Mouse (Mus musculus): ENCODE data around the gene Abi3bp.

Gene Abi3bp

DNA sequence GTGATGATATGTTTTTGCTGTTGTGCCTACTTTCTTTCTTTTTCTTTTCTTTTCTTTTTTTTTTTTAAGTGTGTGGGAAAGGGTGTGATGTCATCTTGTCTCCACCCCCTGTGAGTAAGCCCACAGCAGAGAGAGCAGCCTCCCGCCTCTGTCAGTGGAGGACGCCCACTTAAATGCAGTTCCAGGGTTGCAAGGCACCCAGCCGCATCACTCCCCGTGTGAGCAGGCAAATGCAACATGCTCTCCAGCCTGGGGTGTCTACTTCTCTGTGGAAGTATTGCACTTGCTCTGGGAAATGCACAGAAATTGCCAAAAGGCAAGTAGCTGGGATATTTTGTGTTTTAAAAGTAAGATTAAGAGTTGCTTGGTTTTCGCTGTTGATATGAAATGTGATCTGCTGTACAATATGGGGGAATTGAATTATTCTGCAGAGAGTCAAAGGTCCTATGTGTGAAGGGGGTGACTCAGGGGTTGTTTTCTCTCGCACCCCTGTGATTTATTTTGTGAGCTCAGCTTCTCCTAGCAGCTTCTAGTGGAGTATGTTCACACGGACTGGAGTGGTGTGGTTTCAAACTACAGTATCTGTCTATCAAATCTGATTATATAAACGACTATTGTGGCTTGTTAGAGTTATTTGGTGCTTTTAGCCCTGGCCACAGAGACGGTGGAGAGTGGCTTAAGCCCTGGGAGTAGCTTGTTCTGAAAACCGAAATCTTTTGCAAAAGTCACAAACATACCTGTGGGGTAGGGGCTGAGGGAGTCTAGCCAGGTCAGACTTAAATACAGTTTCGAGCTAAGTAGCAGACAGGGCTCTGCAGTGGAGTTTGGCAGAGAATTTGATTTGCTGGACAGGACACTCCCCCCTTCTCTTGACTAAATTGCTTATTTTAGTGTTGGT, at the start of gene Abi3bp:
Gene Abi3bp (plus strand): TSS at position 202 of the 898 bp plus-strand sequence.
- peak; percentile 28 for DNase-seq (ENCODE audit: low spot score)

DNA sequence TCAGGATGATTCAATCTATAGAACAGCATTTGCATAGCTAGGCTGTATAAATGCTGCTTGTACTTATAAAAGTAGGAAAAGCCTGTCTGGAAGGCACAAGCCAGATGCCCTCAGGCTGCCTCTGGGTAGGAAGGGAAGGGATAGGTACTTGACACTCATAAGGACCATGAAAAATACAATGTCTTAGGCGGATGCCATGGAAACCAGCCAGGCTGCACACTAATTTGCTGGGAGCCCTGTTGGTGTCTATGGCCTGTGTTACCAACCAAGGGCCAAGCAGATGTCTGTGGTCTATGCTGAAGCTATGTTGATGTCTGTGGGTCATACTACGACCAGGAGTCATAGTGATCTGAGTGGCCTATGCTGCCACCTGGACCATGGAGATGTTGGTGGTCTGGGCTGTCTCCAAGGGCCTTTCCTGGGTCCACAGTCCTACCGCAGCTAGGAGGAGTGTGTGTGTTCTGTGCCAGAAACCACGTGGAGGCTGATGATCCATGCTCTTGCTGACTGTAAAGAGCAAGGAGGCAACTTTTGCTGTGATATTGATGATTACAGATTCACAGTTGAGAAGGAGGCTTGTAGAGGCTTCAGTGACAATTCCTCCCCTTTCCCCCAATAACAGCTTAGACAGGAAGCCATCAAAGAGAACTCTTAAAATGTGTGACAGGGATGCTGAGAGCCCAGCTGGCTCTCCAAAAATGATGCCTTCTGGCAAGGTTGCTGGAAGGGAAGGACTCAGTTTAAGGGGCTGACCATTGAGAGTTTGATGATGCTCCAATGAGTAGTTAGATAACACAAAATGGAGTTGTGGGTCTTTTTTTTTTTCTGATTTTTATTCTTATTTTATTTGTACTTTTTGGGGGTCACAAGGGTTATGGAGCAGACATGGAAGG, 42.1 kb upstream of the Abi3bp start:
- DNase-seq (ENCODE audit: low spot score): no peak

- DNase-seq (ENCODE audit: low spot score): no peak
Observed at GRCm38 (mm10) chr16:56440243-56440642, 37.4 kb upstream of the Abi3bp start.

GRCm38 (mm10) chr16:56441113-56441512, 36.6 kb upstream of the Abi3bp start:
- no peak for DNase-seq (ENCODE audit: low spot score)

DNA sequence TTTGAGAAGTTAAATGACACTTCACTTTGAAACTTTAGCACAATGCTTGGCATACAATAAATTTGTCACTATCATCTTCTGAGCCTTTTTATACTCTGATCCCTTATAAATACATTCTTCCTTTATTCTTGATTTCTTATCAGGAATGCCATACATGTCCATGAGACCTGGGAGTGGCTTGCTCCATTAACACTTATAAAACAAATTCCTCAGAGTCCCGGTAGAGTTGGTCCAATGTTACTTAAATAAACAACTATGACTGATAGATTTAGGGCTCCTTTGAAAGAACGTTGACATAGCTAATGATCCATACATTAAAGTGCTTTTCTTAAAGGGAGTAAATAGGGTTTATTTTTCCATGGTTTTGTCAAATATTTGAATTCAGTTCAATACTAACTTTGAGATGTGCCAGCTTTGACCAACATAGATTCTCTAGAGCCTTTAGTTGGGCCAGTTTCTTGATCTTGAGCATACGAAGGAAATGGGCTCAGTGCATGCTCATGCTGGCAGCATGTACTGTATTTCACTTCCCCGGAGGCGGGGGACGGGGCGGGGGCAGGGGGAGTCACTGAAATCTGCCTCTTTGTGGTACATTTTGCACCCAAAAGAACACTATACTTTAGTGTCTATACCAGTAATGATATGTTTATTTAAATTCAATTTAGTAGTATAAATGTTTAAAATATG, 35.9 kb upstream of the Abi3bp start:
- DNase-seq (ENCODE audit: low spot score): no peak

DNA sequence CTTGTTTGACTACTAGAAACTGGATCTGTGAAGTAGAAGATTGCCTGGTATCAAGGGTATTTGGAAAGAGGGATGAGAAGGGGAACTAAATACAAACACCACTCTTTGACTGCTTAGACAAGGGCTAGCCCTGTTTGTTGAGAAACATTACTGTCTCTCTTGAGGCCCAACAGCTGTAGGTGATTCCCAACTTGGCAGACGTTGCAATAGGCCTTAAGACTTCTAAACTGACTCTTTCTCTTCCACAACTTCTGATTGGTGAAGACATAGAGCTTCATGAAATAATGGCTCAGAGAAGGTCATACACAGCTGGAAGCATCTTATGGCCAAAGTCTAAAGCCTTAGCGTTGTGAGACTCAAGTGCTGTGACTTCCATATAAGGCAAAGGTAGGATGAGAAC, 26.2 kb upstream of the Abi3bp start:
- DNase-seq (ENCODE audit: low spot score): no peak

DNA sequence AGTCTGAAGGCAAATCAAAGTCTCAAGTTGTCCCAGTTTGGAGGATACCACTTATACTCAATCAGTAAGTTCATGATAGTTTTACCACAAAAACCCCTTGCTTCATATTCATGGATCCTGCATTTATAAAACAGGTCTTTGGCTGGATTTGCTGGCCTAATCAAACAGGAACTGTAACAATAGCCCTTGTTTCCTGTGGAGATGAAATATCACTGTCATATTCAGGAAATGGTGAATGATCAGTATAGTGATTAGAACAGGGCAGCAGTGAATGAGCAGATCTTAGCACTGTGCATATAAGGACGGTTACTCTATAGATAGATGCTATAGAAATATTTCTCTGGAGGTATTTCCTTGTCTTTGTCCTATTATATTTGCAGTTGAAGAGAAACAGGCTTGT, 25.8 kb upstream of the Abi3bp start:
- DNase-seq (ENCODE audit: low spot score): no peak

- no peak for DNase-seq (ENCODE audit: low spot score)
Observed at GRCm38 (mm10) chr16:56458052-56458754, 19.5 kb upstream of the Abi3bp start.

DNA sequence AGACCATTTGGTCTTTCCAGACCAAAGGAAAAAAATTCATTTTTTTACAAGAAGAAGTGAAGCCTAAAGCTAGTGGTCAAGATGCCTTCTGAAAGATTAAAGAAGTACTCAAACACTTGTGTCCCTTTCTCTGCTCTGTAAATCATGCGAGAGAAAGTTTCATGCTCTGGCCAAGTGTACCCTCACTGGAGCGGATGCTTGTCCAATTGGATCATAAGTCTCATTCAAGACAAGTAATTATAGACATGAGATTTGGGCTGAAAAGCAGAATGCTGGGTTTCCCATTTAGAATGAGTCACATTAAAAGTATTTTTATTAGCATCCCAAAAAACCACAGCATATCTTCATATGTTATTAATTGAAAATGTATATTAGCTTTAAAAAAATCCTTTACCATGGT, 4.5 kb upstream of the Abi3bp start:
- no peak for DNase-seq (ENCODE audit: low spot score)

- DNase-seq (ENCODE audit: low spot score): no peak
Observed at GRCm38 (mm10) chr16:56475676-56476075, 2.0 kb upstream of the Abi3bp start.

GRCm38 (mm10) chr16:56478575-56479191, 1.0 kb downstream of the Abi3bp start:
- peak; percentile 39 for DNase-seq (ENCODE audit: low spot score)

DNA sequence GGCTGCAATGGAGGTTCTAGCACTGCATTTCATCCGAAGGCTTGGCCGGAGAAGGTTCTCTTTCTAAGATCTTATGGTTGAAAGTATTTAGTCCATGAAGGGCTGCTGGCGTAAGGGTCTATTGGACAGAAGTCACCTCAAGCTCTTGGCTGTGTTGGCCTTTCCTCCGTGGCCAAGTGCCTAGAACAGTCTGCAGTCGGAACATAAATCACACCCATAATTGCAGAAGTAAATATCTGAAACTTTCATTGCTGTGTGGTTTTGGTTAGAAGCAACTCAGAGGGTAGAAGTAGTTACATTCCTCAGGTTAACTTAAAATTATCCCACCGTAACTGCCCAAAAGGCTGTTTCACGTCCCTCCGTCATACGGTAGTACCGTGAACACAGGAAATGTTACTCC, 5.8 kb downstream of the Abi3bp start:
- no peak for DNase-seq (ENCODE audit: low spot score)

- DNase-seq (ENCODE audit: low spot score): peak; percentile 14
Observed at GRCm38 (mm10) chr16:56486461-56486860, 8.8 kb downstream of the Abi3bp start.

DNA sequence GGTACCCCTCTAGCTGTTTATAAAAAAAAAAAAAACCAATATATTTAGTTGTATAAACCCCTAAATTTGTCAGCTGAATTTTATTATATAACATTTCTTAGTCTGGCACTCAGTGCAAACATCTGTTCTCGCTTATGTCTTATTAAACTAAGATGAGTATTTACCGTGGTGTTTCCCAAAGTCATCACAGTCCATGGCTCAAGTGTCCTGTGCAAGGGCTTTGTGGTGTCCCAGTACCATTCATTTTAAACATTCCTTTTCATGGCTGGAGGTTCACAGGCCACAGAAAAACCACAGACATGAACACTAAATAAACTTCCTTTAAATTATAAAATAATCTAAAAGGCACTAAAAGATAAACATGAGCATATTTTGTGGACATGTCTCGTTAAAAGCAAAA, 13.2 kb downstream of the Abi3bp start:
- no peak for DNase-seq (ENCODE audit: low spot score)

DNA sequence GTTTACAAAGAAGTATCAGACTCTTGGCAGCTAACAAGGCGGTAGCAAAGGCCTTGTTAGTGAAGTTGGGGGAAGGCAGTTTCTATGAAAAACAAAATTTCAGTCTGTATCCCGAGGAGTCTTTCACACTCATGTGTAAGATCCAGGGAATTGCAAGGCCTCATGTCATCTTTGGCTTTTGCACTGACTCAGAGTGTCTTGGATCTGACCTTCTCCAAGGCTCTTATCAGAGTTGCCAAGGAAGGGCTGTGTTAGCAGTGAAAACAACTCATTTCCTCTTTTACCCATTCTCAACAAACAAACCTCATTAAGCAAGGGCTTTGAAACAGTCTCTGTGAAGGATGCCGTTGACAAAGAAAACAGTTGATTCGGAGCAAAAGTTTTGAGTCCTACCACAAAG, 17.6 kb downstream of the Abi3bp start:
- no peak for DNase-seq (ENCODE audit: low spot score)

DNA sequence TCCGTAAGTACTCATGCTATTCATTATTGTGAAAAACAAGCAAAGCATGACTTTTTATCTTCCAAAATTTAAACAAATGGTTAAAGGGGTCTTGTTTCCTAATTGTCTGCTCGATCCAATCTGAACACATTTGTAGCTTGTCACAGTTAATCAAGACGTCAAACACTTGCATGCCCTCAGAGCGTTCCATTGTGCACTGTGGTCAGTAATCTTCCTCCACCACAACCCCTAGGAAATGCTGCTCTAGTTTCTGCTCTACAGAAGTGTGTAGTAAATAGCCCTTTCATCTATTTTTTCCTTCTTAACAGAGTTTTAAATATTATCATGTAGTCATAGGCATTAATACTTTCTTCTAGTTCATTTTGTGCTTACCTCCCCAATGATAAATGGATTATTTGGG, 19.1 kb downstream of the Abi3bp start:
- no peak for DNase-seq (ENCODE audit: low spot score)

GRCm38 (mm10) chr16:56498680-56499079, 21.0 kb downstream of the Abi3bp start:
- no peak for DNase-seq (ENCODE audit: low spot score)

GRCm38 (mm10) chr16:56500441-56500840, 22.8 kb downstream of the Abi3bp start:
- no peak for DNase-seq (ENCODE audit: low spot score)

- no peak for DNase-seq (ENCODE audit: low spot score)
Observed at GRCm38 (mm10) chr16:56501101-56501500, 23.4 kb downstream of the Abi3bp start.

GRCm38 (mm10) chr16:56501513-56501912, 23.8 kb downstream of the Abi3bp start:
- peak; percentile 48 for DNase-seq (ENCODE audit: low spot score)

DNA sequence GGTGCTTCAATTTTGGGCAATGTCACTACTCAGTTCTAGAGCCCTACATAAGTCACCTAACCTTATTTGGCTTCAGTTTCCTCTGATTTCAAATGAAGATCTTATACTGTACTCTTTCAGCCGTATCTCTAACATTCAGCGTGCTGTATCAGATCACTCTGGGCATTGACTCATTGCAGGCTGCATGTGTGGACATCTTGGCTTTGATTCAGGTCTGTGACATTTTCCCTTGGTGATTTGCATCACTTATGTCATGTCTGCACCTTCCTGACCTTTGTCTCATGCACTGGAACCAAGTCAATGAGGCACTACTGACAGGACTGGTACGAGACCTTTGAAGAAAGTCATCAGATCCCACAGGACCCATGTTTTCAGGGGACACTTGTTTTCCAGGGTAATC, 24.5 kb downstream of the Abi3bp start:
- no peak for DNase-seq (ENCODE audit: low spot score)

All from adipocyte (in vitro differentiated cells).